Mouse (Mus musculus) A20 (cell line): ENCODE data around the gene Gm8693.
"Not testable (repeated sequence)": the region's sequence is repeated elsewhere in the genome, so short reads cannot be mapped to it uniquely, and the experiment has no call there.

Experiments
- DNase-seq: peaks from one replicate; pipeline ENCODE4 v3.0.0-alpha.2; 2011; ENCODE audit warnings: low read depth, low spot score

The Gm8693 gene

DNA sequence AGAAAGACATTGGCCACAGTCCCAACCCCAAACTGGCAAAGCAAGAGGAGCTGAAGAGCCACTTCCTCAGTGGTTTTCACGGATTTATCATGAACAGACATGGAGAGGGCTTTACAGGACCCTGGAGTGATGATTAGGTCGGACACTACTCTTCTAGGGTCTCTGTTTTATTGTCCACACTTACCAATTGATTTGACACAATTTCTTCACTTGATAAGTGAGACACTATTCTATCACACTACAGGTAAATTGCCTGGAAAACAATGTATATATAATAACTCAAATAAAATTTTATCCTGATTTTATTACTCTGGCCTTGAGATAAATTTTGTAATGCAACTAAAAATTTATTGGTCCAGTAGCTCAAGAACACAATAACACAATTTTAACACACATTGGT is at the start of gene Gm8693:
Gene Gm8693, minus strand, starts transcription at position 101 of the 400 bp plus-strand sequence.
- DNase-seq: not testable (repeated sequence)

DNA sequence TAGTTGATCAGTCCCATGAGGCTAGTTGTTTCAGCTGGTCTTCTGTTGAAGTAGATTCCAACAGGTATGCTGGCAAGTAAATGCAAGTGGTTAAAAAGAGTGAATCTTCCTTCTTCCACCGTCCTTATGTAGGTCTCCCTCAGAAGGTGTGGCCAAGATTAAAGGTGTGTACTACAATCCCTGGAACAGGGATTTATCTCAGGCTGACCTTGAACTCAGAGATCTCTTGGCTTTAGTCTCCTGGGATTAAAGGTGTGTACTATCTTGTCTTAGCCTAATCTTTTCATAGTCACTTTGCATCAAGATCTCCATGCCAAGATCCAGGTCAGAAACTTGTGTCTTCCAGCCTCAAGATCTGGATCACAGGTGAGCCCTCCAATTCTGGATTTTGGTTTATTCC is 27.5 kb upstream of the Gm8693 start, which contains the start of gene Gm4567:
Gene Gm4567, minus strand, starts transcription at position 101 of the 400 bp plus-strand sequence.
- not testable (repeated sequence) for DNase-seq

DNA sequence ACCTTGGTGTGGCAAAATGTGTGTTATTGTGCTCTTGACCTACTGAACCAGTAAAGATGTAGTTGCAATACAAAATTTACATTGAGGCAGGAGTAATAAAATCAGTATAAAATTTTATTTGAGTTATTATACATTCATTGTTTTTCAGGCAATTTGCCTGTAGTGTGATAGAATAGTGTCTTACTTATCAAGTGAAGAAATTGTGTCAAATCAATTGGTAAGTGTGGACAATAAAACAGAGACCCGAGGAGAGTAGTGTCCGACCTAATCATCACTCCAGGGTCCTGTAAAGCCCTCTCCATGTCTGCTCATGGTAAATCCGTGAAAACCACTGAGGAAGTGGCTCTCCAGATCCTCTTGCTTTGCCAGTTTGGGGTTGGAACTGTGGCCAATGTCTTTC is 34.4 kb downstream of the Gm8693 start, which contains the start of gene Vmn1r155:
Gene Vmn1r155, plus strand, starts transcription at position 301 of the 400 bp plus-strand sequence.
- DNase-seq: not testable (repeated sequence)
